Mouse (Mus musculus) hindbrain, embryonic 10.5 days (tissue): Measurements from ENCODE around the gene Kif2a. TPM values are rescaled to one million over a fixed set of nuclear protein-coding genes. Genes with fewer than 3 reads are reported as not detected.

Source experiments
- polyA plus RNA-seq: library from polyadenylated mRNA; unstranded; fragments of >200 nt; fragmentation: Nextera tagmentation; extraction: Ambion mirVana; gene quantifications from 2 replicates; pipeline ENCODE4 v1.2.1, GENCODE M21; 2016

The Kif2a gene
- polyA plus RNA-seq, 1 experiment from 2014 or later, result 14.4 TPM

Other genes with a start within 250 kb of the Kif2a start
- 73.7 and 90.3 TPM in 2 replicates for gene Ipo11, start 85.2 kb downstream of the Kif2a start, polyA plus RNA-seq
- gene Dimt1, start 75.0 kb downstream of the Kif2a start, polyA plus RNA-seq, result 37.1 and 49.2 TPM in 2 replicates